Mouse (Mus musculus) liver, embryonic 13.5 days (tissue): ENCODE data around the gene Nufip2. TPM values are rescaled to one million over a fixed set of nuclear protein-coding genes. Genes with fewer than 3 reads are reported as not detected.
A peak's percentile ranks its signal among the peaks of the same experiment; 100 is the strongest.
"Not testable (repeated sequence)": the region's sequence is repeated elsewhere in the genome, so short reads cannot be mapped to it uniquely, and the experiment has no call there.

Experiments
- ATAC-seq: fragments of 200-750 bp; cut with Nextera tagmentation; 2 replicates; pipeline ENCODE4 v1.8.0; 2017; ENCODE audit warnings: low read depth, mild to moderate bottlenecking, moderate number of reproducible peaks, moderate library complexity
- DNase-seq: peaks from one replicate; pipeline ENCODE4 v3.0.0; 2022
- H3K27ac ChIP-seq: fragments of 300-500 bp; sonication (generic); 2 replicates; pipeline ENCODE4 v1.5.1; 2015; ENCODE audit warnings: moderate library complexity, mild to moderate bottlenecking, inconsistent platforms
- H3K27me3 ChIP-seq: fragments of 300-500 bp; sonication (generic); 2 replicates; pipeline ENCODE4 v1.6.1; 2015; ENCODE audit warnings: mild to moderate bottlenecking, inconsistent platforms
- H3K36me3 ChIP-seq: fragments of 300-500 bp; sonication (generic); 2 replicates; pipeline ENCODE4 v1.6.1; 2015; ENCODE audit warnings: mild to moderate bottlenecking, inconsistent platforms
- H3K4me1 ChIP-seq: fragments of 300-500 bp; sonication (generic); replicated peaks from 2 replicates; pipeline ENCODE4 v1.6.1; 2015; ENCODE audit warnings: inconsistent platforms
- H3K4me2 ChIP-seq: fragments of 300-500 bp; sonication (generic); 2 replicates; pipeline ENCODE4 v1.6.1; 2015; ENCODE audit warnings: inconsistent platforms, mild to moderate bottlenecking, moderate library complexity
- H3K4me3 ChIP-seq: fragments of 300-500 bp; sonication (generic); replicated peaks from 2 replicates; pipeline ENCODE4 v1.5.1; 2015; ENCODE audit warnings: mild to moderate bottlenecking, inconsistent platforms
- H3K9ac ChIP-seq: fragments of 300-500 bp; sonication (generic); 2 replicates; pipeline ENCODE4 v1.6.1; 2015; ENCODE audit warnings: mild to moderate bottlenecking, inconsistent platforms
- H3K9me3 ChIP-seq: fragments of 300-500 bp; sonication (generic); replicated peaks from 2 replicates; pipeline ENCODE4 v1.6.1; 2016; ENCODE audit warnings: inconsistent platforms
- WGBS: fragments of 180-500 bp; shearing (Covaris S2); methylation state at CpG from one replicate; pipeline ENCODE4 v1.1.7; 2015; ENCODE audit not compliant: insufficient replicate concordance; 5-methylcytosine and 5-hydroxymethylcytosine counted together
- polyA plus RNA-seq: library from polyadenylated mRNA; unstranded; fragments of >200 nt; fragmentation: Nextera tagmentation; extraction: Ambion mirVana; gene quantifications from 2 replicates; pipeline ENCODE4 v1.2.1, GENCODE M21; 2015

Nufip2 gene
- polyA plus RNA-seq, 1 experiment from 2014 or later: 2.2 TPM

GRCm38 (mm10) chr11:77713736-77714135 is 27.8 kb downstream of the Nufip2 start:
- H3K4me2 ChIP-seq: no peak overlapping the region
- H3K4me1 ChIP-seq: no peaks in the 10 kb centered on the region
- H3K36me3 ChIP-seq: peaks cover 24% of the 10 kb centered on the region
- H3K9ac ChIP-seq: no peak overlapping the region
- no peak overlapping the region for H3K27ac ChIP-seq
- WGBS: 89% methylated on average over 3 of the region's 3 CpGs
- H3K9me3 ChIP-seq: no peaks in the 10 kb centered on the region
- DNase-seq (no peak), ATAC-seq (no peak)
- H3K4me3 ChIP-seq: no peak overlapping the region
- H3K27me3 ChIP-seq: no peaks in the 10 kb centered on the region

- Histone ChIP-seq H3K27me3 (no peaks in the 10 kb centered on the region), H3K9ac (no peak overlapping the region), H3K27ac (no peak overlapping the region), H3K4me2 (no peak overlapping the region), H3K9me3 (no peaks in the 10 kb centered on the region), H3K4me3 (no peak overlapping the region), H3K4me1 (no peaks in the 10 kb centered on the region), H3K36me3 (peaks cover 1% of the 10 kb centered on the region; the same call in 1 of the 2 replicates)
- ATAC-seq (no peak), DNase-seq (no peak)
- 86% methylated on average over 2 of the region's 2 CpGs for WGBS
These were observed 33.1 kb downstream of the Nufip2 start for GRCm38 (mm10) chr11:77719055-77719454.

DNA sequence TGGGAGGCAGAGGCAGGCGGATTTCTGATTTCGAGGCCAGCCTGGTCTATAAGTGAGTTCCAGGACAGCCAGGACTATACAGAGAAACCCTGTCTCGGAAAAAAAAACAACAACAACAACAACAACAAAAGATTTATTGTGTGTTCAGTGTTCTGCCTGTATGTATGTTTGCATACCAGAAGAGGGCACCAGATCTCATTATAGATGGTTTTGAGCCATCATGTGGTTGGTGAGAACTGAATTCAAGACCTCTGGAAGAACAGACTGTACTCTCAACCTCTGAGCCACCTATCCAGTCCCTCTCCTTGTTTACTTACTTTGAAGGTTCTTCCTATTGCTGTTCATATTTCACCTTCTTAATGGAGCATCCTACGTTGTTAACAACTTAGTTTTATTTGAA is 35.4 kb downstream of the Nufip2 start:
- Histone ChIP-seq H3K4me3 (no peak overlapping the region), H3K36me3 (no peaks in the 10 kb centered on the region)
- 72% methylated on average over 4 of the region's 4 CpGs for WGBS

DNA sequence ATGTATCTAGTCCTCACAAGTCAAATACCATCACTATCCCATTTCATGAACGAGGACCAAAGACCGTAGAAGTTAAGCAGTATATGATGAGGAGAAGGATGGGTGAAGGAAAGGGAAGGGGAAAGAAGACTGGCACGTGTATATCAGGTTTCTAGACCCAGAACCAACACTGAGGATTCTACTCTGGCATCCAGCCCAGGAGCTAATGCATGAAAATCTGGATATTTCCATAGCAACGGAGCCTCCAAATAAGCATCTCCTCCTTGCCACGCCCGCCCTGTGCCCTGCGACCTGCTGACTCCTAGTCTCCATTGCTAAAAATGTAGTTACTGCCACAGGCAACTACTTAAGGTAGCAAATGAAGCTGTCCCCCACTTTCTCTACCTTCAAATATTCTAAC is 38.8 kb downstream of the Nufip2 start:
- Histone ChIP-seq H3K9me3 (no peaks in the 10 kb centered on the region), H3K4me3 (no peak overlapping the region), H3K27me3 (0 out of 2 replicates have a peak, but pooled peaks cover 4% of the 10 kb centered on the region), H3K36me3 (no peaks in the 10 kb centered on the region), H3K4me2 (no peak overlapping the region), H3K4me1 (no peaks in the 10 kb centered on the region), H3K27ac (no peak overlapping the region), H3K9ac (no peak overlapping the region)
- DNase-seq: no peak
- 64% methylated on average over 7 of the region's 7 CpGs for WGBS
- no peak for ATAC-seq

More for the DNA sequence above, 35.4 kb downstream of the Nufip2 start:
- Histone ChIP-seq H3K4me2 (no peak overlapping the region), H3K9ac (no peak overlapping the region), H3K9me3 (no peaks in the 10 kb centered on the region), H3K27me3 (0 out of 2 replicates have a peak, but pooled peaks cover 4% of the 10 kb centered on the region), H3K4me1 (no peaks in the 10 kb centered on the region), H3K27ac (no peak overlapping the region)
- DNase-seq (no peak), ATAC-seq (no peak)

- Histone ChIP-seq H3K4me2 (no peak within 1 kb of the TSS), H3K9me3 (no peaks in the 10 kb centered on the region), H3K9ac (no peak within 1 kb of the TSS), H3K27me3 (0 out of 2 replicates have a peak, but pooled peaks cover 4% of the 10 kb centered on the region), H3K4me1 (no peaks in the 10 kb centered on the region), H3K4me3 (no peak within 1 kb of the TSS), H3K27ac (no peak within 1 kb of the TSS), H3K36me3 (no peaks in the 10 kb centered on the region)
- DNase-seq: no peak
- 66% methylated on average over 7 of the region's 7 CpGs for WGBS
- ATAC-seq: no peak
These were observed 39.2 kb downstream of the Nufip2 start, which contains the start of gene Cryba1 for GRCm38 (mm10) chr11:77725183-77725582. Gene Cryba1 (minus strand): TSS chr11:77725283.

- Histone ChIP-seq H3K27ac (no peak overlapping the region), H3K4me1 (no peaks in the 10 kb centered on the region), H3K4me2 (no peak overlapping the region), H3K27me3 (peaks cover 9% of the 10 kb centered on the region; the same call in 1 of the 2 replicates), H3K36me3 (no peaks in the 10 kb centered on the region), H3K4me3 (no peak overlapping the region), H3K9ac (no peak overlapping the region), H3K9me3 (no peaks in the 10 kb centered on the region)
- ATAC-seq (no peak), DNase-seq (no peak)
- WGBS: 48% methylated on average over 2 of the region's 2 CpGs
These were observed 42.6 kb downstream of the Nufip2 start for GRCm38 (mm10) chr11:77728587-77728986.

- Histone ChIP-seq H3K27ac (no peak overlapping the region), H3K9ac (no peak overlapping the region), H3K36me3 (no peaks in the 10 kb centered on the region), H3K27me3 (no peaks in the 10 kb centered on the region), H3K4me3 (no peak overlapping the region), H3K9me3 (no peaks in the 10 kb centered on the region), H3K4me1 (no peaks in the 10 kb centered on the region), H3K4me2 (no peak overlapping the region)
- DNase-seq (peak; percentile 63), ATAC-seq (no peak)
- WGBS: 2% methylated on average over 6 of the region's 6 CpGs
These were observed 51.3 kb downstream of the Nufip2 start for GRCm38 (mm10) chr11:77737289-77737688.

DNA sequence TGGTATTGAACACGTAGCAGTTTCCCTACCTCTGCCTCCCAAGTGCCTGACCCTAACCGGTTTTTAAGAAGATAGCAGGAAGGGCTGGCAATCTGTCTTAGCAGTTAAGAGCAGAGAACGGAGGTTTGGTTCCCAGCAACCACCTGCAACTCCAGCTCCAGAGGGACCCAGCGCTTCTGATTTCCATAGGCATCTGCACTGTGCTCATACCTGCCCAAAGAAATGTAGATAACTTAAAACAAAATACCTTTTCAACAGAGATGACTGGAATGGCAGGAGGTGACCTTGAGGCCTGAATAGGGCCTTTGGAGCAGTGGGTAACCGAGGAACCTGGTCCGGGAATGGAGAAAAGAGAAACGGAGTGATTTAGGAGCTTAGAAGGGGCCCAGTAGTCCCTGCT is 52.6 kb downstream of the Nufip2 start:
- H3K27ac ChIP-seq: no peak overlapping the region
- no peak overlapping the region for H3K9ac ChIP-seq
- no peaks in the 10 kb centered on the region for H3K4me1 ChIP-seq
- no peaks in the 10 kb centered on the region for H3K9me3 ChIP-seq
- H3K36me3 ChIP-seq: no peaks in the 10 kb centered on the region
- no peak for DNase-seq
- whole genome bisulfite sequencing: 55% methylated on average over 7 of the region's 7 CpGs
- H3K4me2 ChIP-seq: no peak overlapping the region
- no peak overlapping the region for H3K4me3 ChIP-seq
- no peak for ATAC-seq
- no peaks in the 10 kb centered on the region for H3K27me3 ChIP-seq

DNA sequence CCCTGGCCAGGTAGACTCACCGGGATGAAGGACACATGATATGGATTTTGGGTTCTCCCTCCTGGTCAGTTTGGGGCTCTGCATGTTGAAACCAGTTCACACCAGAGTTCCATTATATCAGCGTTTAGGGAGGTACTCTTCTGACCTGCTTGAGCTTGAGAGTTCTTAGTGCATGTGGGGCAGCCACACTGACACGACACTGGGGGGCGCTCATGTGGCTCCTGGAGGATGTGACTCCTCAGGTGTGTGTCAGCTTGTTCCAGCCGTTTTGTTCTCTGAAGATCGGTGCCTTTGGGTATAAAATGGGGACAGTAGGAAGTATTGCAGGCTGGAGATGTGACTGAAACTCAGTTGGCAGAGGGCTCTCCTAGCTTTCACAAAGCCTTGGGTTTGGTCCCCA is 58.0 kb downstream of the Nufip2 start:
- DNase-seq (peak; percentile 37), ATAC-seq (no peak)

GRCm38 (mm10) chr11:77746652-77747051 is 60.7 kb downstream of the Nufip2 start:
- ATAC-seq (peak; percentile 84), DNase-seq (peak; percentile 48)
- H3K27ac ChIP-seq: peak overlapping the region; percentile 48

More for the DNA sequence above, 58.0 kb downstream of the Nufip2 start:
- H3K9me3 ChIP-seq: no peaks in the 10 kb centered on the region
- H3K27me3 ChIP-seq: no peaks in the 10 kb centered on the region
- no peaks in the 10 kb centered on the region for H3K36me3 ChIP-seq
- peak overlapping the region; percentile 7; the same call in 1 of the 2 replicates for H3K27ac ChIP-seq
- H3K4me2 ChIP-seq: no peak overlapping the region
- peaks cover 27% of the 10 kb centered on the region for H3K4me1 ChIP-seq
- no peak overlapping the region for H3K9ac ChIP-seq
- no peak overlapping the region for H3K4me3 ChIP-seq
- WGBS: 24% methylated on average over 6 of the region's 6 CpGs

DNA sequence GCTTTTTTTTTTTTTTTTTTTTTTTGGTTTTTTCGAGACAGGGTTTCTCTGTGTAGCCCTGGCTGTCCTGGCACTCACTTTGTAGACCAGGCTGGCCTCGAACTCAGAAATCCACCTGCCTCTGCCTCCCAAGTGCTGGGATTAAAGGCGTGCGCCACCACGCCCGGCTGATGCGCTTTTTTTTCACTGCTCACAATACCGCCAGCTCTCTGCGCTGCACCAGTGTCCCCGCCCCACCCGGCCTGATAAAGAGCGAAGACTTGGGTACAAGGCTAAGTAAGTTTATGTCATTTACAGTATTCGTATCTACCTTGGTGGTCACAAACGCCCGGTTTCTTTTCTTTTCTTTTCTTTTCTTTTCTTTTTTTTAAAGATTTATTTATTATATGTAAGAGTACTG is 61.1 kb downstream of the Nufip2 start:
- WGBS: 69% methylated on average over 13 of the region's 15 CpGs
- peak; percentile 45 for DNase-seq
- ATAC-seq: peak; percentile 67

More at GRCm38 (mm10) chr11:77746652-77747051, 60.7 kb downstream of the Nufip2 start:
- H3K27me3 ChIP-seq: no peaks in the 10 kb centered on the region
- WGBS: 36% methylated on average over 4 of the region's 4 CpGs
- H3K9me3 ChIP-seq: no peaks in the 10 kb centered on the region
- no peak overlapping the region for H3K4me2 ChIP-seq
- H3K36me3 ChIP-seq: no peaks in the 10 kb centered on the region
- H3K4me1 ChIP-seq: peaks cover 38% of the 10 kb centered on the region
- H3K4me3 ChIP-seq: no peak overlapping the region
- no peak overlapping the region for H3K9ac ChIP-seq

DNA sequence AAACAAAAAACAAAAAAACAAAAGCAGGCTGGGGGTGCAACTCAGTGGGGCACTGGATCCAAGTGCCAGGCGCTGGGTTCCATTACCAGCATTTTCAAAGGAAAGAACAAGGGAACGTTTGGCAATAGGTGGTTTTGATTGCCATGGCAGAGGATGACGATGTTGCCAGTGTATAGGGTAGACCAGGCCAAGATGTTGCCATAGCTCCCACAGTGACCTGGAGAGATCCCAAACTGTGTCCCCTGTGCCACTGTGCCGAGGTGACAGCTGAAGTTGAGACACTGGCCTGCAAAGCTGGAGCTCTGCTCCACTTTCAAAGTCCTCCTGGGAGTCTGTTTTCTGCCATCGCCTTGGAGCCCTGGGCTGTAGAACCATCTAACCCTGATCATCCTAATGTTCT is 63.0 kb downstream of the Nufip2 start:
- WGBS: 72% methylated on average over 5 of the region's 5 CpGs
- DNase-seq (no peak), ATAC-seq (no peak)
- no peak overlapping the region for H3K27ac ChIP-seq
- H3K9me3 ChIP-seq: no peaks in the 10 kb centered on the region
- no peak overlapping the region for H3K4me3 ChIP-seq
- H3K4me2 ChIP-seq: no peak overlapping the region
- peaks cover 59% of the 10 kb centered on the region for H3K4me1 ChIP-seq
- H3K27me3 ChIP-seq: no peaks in the 10 kb centered on the region
- H3K36me3 ChIP-seq: no peaks in the 10 kb centered on the region
- H3K9ac ChIP-seq: no peak overlapping the region

More for the DNA sequence above, 61.1 kb downstream of the Nufip2 start:
- H3K9me3 ChIP-seq, H3K4me3 ChIP-seq, H3K27me3 ChIP-seq, H3K9ac ChIP-seq, H3K4me2 ChIP-seq, H3K36me3 ChIP-seq: not testable (repeated sequence)
- Histone ChIP-seq H3K4me1 (peaks cover 43% of the 10 kb centered on the region), H3K27ac (peak overlapping the region; percentile 48; the same call in 1 of the 2 replicates)
